Mouse (Mus musculus) kidney, adult 2 months (tissue): ENCODE measurements around the gene Ptprn.

ENCODE experiments used
- CTCF ChIP-seq: fragments of 200-500 bp; conservative IDR thresholded peaks from 2 replicates; pipeline ENCODE4 v1.5.1; 2011; ENCODE audit warnings: low read depth, mild to moderate bottlenecking, control low read depth, low read length, moderate library complexity, mixed read lengths; ENCODE audit not compliant: insufficient read depth, insufficient read length
- POLR2A ChIP-seq: fragments of 200-500 bp; IDR thresholded peaks from one replicate; pipeline ENCODE4 v1.6.1; 2011; ENCODE audit warnings: low read depth, low read length, control low read depth

DNA sequence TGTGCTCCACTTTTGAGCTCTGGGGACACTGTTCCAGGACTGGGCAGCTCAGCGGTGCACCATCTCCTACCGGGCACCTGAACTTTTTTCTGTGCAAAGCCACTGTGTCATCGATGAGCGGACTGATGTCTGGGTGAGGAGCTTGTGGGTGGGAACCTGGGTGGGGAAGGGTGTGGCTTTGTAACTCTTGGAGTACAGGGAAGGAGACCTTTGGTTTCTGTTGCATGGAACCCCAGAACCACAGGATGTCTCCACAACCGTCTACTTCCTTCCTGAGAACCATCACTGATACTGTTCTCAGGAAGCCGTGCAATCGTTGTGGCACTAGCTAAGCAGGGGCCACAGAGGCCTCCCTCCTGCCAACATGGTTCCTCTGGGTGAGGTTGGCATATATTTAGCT, 51.2 kb downstream of the Ptprn start:
- TF ChIP-seq POLR2A (no peak), CTCF (no peak)
